Mouse (Mus musculus) ES-Bruce4 (cell line): Measurements from ENCODE around the gene Iqcf3.
A peak's percentile ranks its signal among the peaks of the same experiment; 100 is the strongest.

ENCODE experiments used
- CTCF ChIP-seq: IDR thresholded peaks from one replicate; pipeline ENCODE4 v1.8.1; 2011; ENCODE audit warnings: low read depth, low read length
- EP300 ChIP-seq: IDR thresholded peaks from 2 replicates; pipeline ENCODE4 v1.6.1; 2011; ENCODE audit warnings: low read depth, low read length; ENCODE audit not compliant: insufficient read depth
- POLR2A ChIP-seq: IDR thresholded peaks from one replicate; pipeline ENCODE4 v1.8.1; 2011; ENCODE audit warnings: low read length; ENCODE audit not compliant: insufficient read depth

DNA sequence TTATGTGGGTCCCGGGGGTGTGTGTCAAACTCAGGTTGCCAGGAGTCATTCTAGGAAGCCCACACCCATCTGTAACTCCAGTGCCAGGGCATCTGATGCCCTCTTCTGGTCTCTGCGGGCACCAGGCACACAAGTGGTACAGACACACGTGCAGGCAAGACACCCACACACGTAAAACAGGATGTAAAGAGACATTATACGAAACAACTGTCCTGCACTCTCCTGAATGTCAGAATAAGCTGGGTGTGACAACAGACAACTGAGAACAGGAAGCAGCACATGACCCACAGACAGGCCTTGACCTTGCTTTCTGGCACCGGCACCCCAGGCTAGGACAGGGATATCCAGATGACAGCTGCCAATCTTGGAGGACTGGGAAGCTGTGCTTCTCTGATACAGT is 92.1 kb downstream of the Iqcf3 start:
- no peak for TF ChIP-seq POLR2A
- TF ChIP-seq CTCF = peak; percentile 19
- no peak for TF ChIP-seq EP300
